In the genomic region with DNA sequence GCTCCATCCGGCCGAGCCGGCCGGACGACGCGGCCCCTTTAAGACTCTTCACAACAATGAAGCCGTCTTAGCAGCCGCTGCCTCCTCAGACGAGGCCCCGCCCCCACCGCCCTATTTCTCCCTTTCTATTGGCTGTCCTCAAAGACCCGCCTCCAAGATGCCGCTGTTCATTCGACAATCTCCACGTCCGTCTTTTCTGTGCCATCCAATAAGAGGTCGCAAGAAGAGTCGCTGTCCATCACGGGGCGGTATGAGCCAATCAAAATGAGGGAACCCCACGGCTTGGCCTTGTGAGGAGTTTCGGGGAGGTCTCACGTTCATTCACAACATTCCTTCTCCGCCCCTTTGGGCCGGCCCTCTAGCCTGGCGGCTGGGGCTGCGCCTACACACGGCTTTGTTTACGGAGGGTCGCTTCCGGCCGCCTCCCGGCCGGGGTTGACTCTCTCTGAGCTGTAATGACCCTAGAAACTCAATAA, we compare ENCODE assay signal across 8 mouse cellular contexts. TPM values are rescaled to one million over a fixed set of nuclear protein-coding genes. Genes with fewer than 3 reads are reported as not detected.
DNase-seq lines count a peak whose midpoint lies in the region; ATAC-seq lines count a peak whose summit lies in the region.

A gene (minus strand): TSS at position 58 of the 476 bp plus-strand sequence.

- H3K4me3 ChIP-seq in hindbrain, embryonic 12.5 days: peak within 1 kb of the TSS; percentile 94

- under 1% methylated on average over 35 of the region's 35 CpGs for WGBS in hindbrain, embryonic 12.5 days

- peak within 1 kb of the TSS; percentile 88 for H3K27ac ChIP-seq in hindbrain, embryonic 12.5 days

- no peaks in the 10 kb centered on the region for H3K9me3 ChIP-seq in hindbrain, embryonic 12.5 days (replicated peaks)

- DNase-seq in NIH3T3 (ENCODE audit: low read depth): peak; percentile 99
- peak; percentile 99 for DNase-seq in cerebellum, postnatal 10 days
- peak; percentile 97 to 99 for DNase-seq in frontal cortex, postnatal 10 days (ENCODE audit: low spot score in 2 of 2)
- peak; percentile 99 to 100 for DNase-seq in layer of hippocampus, postnatal 14 days (ENCODE audit: low spot score in 2 of 2)
- peak; percentile 98 for DNase-seq in lung, postnatal 14 days
- DNase-seq in retina, adult 2 months (ENCODE audit: low read depth, low spot score): peak; percentile 98
- DNase-seq in thymus, postnatal 36 days: peak; percentile 97 to 99

- peaks cover 25% of the 10 kb centered on the region for H3K36me3 ChIP-seq in hindbrain, embryonic 12.5 days

- peaks cover 28% of the 10 kb centered on the region for H3K4me1 ChIP-seq in hindbrain, embryonic 12.5 days

- no peaks in the 10 kb centered on the region for H3K27me3 ChIP-seq in hindbrain, embryonic 12.5 days

- ATAC-seq in hindbrain, embryonic 12.5 days (ENCODE audit: low FRiP score): peak; percentile 98

- H3K4me2 ChIP-seq in hindbrain, embryonic 12.5 days (replicated peaks): peak within 1 kb of the TSS; percentile 92

- H3K9ac ChIP-seq in hindbrain, embryonic 12.5 days: peak within 1 kb of the TSS; percentile 99

RNA-seq across cellular contexts. Expression of the gene that starts here (rescaled TPM):
- polyA plus RNA-seq in hindbrain, embryonic 12.5 days (2016; fragmentation: Nextera tagmentation; extraction: Ambion mirVana): 57.5 and 59.0 TPM in 2 replicates
- 10 to 100 TPM; 17.2 to 18.8 TPM for total RNA-seq in layer of hippocampus, postnatal 14 days (2021)

Comparison
In these comparisons a context has a peak if more than half of its experiments do, and no peak if none do; other contexts are left out.
1. Peak in every context shown above with its lines: DNase-seq, ATAC-seq, H3K4me3 ChIP-seq and H3K27ac ChIP-seq.